Mouse (Mus musculus): Measurements from ENCODE around the gene Olfr1241. TPM values are rescaled to one million over a fixed set of nuclear protein-coding genes. Genes with fewer than 3 reads are reported as not detected.

The Olfr1241 gene
- not detected in 2 replicates for polyA plus RNA-seq (2012; rRNA removed)

- Histone ChIP-seq H3K4me1 (ENCODE audit: control insufficient read depth, insufficient read depth, insufficient read length) (no peaks in the 10 kb centered on the region), H3K27me3 (ENCODE audit: control insufficient read depth, insufficient read depth, low read length) (no peaks in the 10 kb centered on the region), H3K36me3 (ENCODE audit: control insufficient read depth, insufficient read depth, low read length) (no peaks in the 10 kb centered on the region), H3K27ac (ENCODE audit: insufficient read depth, low read length) (no peak within 1 kb of the TSS), H3K4me3 (ENCODE audit: extremely low read depth, insufficient read depth, insufficient read length) (no peak within 1 kb of the TSS)
- TF ChIP-seq POLR2A (IDR thresholded peaks at IDR 0.05; ENCODE audit: low read depth, low read length) (no peak), CTCF (IDR thresholded peaks at IDR 0.05; ENCODE audit: extremely low read depth, insufficient read depth, insufficient read length, insufficient replicate concordance) (no peak)
- DNase-seq (ENCODE audit: low read depth in 1 of 2, low spot score in 2 of 2), result no peak
Observed at GRCm38 (mm10) chr2:89487026-89487425, at the start of gene Olfr1241. Gene Olfr1241, minus strand, starts transcription at chr2:89487126.

GRCm38 (mm10) chr2:89531387-89531786 is 44.5 kb upstream of the Olfr1241 start, which contains the start of gene Olfr1243:
Gene Olfr1243, minus strand, starts transcription at chr2:89531487.
- Histone ChIP-seq H3K36me3 (ENCODE audit: control insufficient read depth, insufficient read depth, low read length) (no peaks in the 10 kb centered on the region), H3K4me1 (ENCODE audit: control insufficient read depth, insufficient read depth, insufficient read length) (no peaks in the 10 kb centered on the region), H3K27ac (ENCODE audit: insufficient read depth, low read length) (no peak within 1 kb of the TSS), H3K27me3 (ENCODE audit: control insufficient read depth, insufficient read depth, low read length) (no peaks in the 10 kb centered on the region), H3K4me3 (ENCODE audit: extremely low read depth, insufficient read depth, insufficient read length) (no peak within 1 kb of the TSS)
- TF ChIP-seq POLR2A (IDR thresholded peaks at IDR 0.05; ENCODE audit: low read depth, low read length), result no peak
- no peak for TF ChIP-seq CTCF (IDR thresholded peaks at IDR 0.05; ENCODE audit: extremely low read depth, insufficient read depth, insufficient read length, insufficient replicate concordance)
- WGBS, result 83% methylated on average over 1 of the region's 1 CpGs
- no peak for DNase-seq (ENCODE audit: low read depth in 1 of 2, low spot score in 2 of 2)

GRCm38 (mm10) chr2:89498235-89498634 is 11.3 kb upstream of the Olfr1241 start, which contains the start of gene Olfr1242:
Gene Olfr1242, minus strand, starts transcription at chr2:89498335.
- H3K27me3 ChIP-seq (ENCODE audit: control insufficient read depth, insufficient read depth, low read length), result no peaks in the 10 kb centered on the region
- H3K4me1 ChIP-seq (ENCODE audit: control insufficient read depth, insufficient read depth, insufficient read length), result no peaks in the 10 kb centered on the region
- DNase-seq (ENCODE audit: low read depth in 1 of 2, low spot score in 2 of 2), result no peak
- TF ChIP-seq POLR2A (IDR thresholded peaks at IDR 0.05; ENCODE audit: low read depth, low read length) (no peak), CTCF (IDR thresholded peaks at IDR 0.05; ENCODE audit: extremely low read depth, insufficient read depth, insufficient read length, insufficient replicate concordance) (no peak)
- no peak within 1 kb of the TSS for H3K27ac ChIP-seq (ENCODE audit: insufficient read depth, low read length)
- no peak within 1 kb of the TSS for H3K4me3 ChIP-seq (ENCODE audit: extremely low read depth, insufficient read depth, insufficient read length)
- H3K36me3 ChIP-seq (ENCODE audit: control insufficient read depth, insufficient read depth, low read length), result no peaks in the 10 kb centered on the region
- WGBS, result 76% methylated on average over 1 of the region's 1 CpGs

- 79% methylated on average over 3 of the region's 3 CpGs for WGBS
- Histone ChIP-seq H3K27me3 (ENCODE audit: control insufficient read depth, insufficient read depth, low read length) (no peaks in the 10 kb centered on the region), H3K4me1 (ENCODE audit: control insufficient read depth, insufficient read depth, insufficient read length) (no peaks in the 10 kb centered on the region)
Observed at GRCm38 (mm10) chr2:89442900-89443299, 44.0 kb downstream of the Olfr1241 start, which contains the start of gene Olfr1240. Gene Olfr1240, minus strand, starts transcription at chr2:89443000.

More at GRCm38 (mm10) chr2:89442900-89443299, 44.0 kb downstream of the Olfr1241 start, which contains the start of gene Olfr1240:
- Histone ChIP-seq H3K36me3 (ENCODE audit: control insufficient read depth, insufficient read depth, low read length) (no peaks in the 10 kb centered on the region), H3K4me3 (ENCODE audit: extremely low read depth, insufficient read depth, insufficient read length) (no peak within 1 kb of the TSS), H3K27ac (ENCODE audit: insufficient read depth, low read length) (no peak within 1 kb of the TSS)
- TF ChIP-seq POLR2A (IDR thresholded peaks at IDR 0.05; ENCODE audit: low read depth, low read length) (no peak), CTCF (IDR thresholded peaks at IDR 0.05; ENCODE audit: extremely low read depth, insufficient read depth, insufficient read length, insufficient replicate concordance) (no peak)
- DNase-seq (ENCODE audit: low read depth in 1 of 2, low spot score in 2 of 2), result no peak

Other genes with a start within 250 kb of the Olfr1241 start
- gene Olfr1228, start 233.1 kb downstream of the Olfr1241 start, polyA plus RNA-seq (2012; rRNA removed), result not detected in 2 replicates
- not detected in 2 replicates for gene Olfr1229, start 199.1 kb downstream of the Olfr1241 start, polyA plus RNA-seq (2012; rRNA removed)
- not detected in 2 replicates for gene Olfr1230, start 189.9 kb downstream of the Olfr1241 start, polyA plus RNA-seq (2012; rRNA removed)
- gene Olfr1231, start 180.1 kb downstream of the Olfr1241 start, polyA plus RNA-seq (2012; rRNA removed), result not detected in 2 replicates
- not detected in 2 replicates for gene Olfr1232, start 157.5 kb downstream of the Olfr1241 start, polyA plus RNA-seq (2012; rRNA removed)
- not detected in 2 replicates for gene Olfr1233, start 144.7 kb downstream of the Olfr1241 start, polyA plus RNA-seq (2012; rRNA removed)
- not detected in 2 replicates for gene Olfr1234, start 122.3 kb downstream of the Olfr1241 start, polyA plus RNA-seq (2012; rRNA removed)
- gene Olfr1238, start 77.5 kb downstream of the Olfr1241 start, polyA plus RNA-seq (2012; rRNA removed), result not detected in 2 replicates
- not detected in 2 replicates for gene Olfr1239, start 66.7 kb downstream of the Olfr1241 start, polyA plus RNA-seq (2012; rRNA removed)
- not detected in 2 replicates for gene Olfr1240, start 44.1 kb downstream of the Olfr1241 start, polyA plus RNA-seq (2012; rRNA removed)
- not detected in 2 replicates for gene Olfr1242, start 11.2 kb upstream of the Olfr1241 start, polyA plus RNA-seq (2012; rRNA removed)
- gene Olfr1243, start 44.4 kb upstream of the Olfr1241 start, polyA plus RNA-seq (2012; rRNA removed), result not detected in 2 replicates
- gene Olfr1245, start 91.3 kb upstream of the Olfr1241 start, polyA plus RNA-seq (2012; rRNA removed), result not detected in 2 replicates
- gene Olfr1246, start 106.0 kb upstream of the Olfr1241 start, polyA plus RNA-seq (2012; rRNA removed), result not detected in 2 replicates
- gene Olfr1247, start 127.0 kb upstream of the Olfr1241 start, polyA plus RNA-seq (2012; rRNA removed), result not detected in 2 replicates
- not detected in 2 replicates for gene Olfr1248, start 131.1 kb upstream of the Olfr1241 start, polyA plus RNA-seq (2012; rRNA removed)
- gene Olfr1249, start 147.9 kb upstream of the Olfr1241 start, polyA plus RNA-seq (2012; rRNA removed), result not detected in 2 replicates
- not detected in 2 replicates for gene Olfr1250, start 174.3 kb upstream of the Olfr1241 start, polyA plus RNA-seq (2012; rRNA removed)
- gene Olfr1251, start 184.8 kb upstream of the Olfr1241 start, polyA plus RNA-seq (2012; rRNA removed), result not detected in 2 replicates
- gene Olfr1252, start 237.9 kb upstream of the Olfr1241 start, polyA plus RNA-seq (2012; rRNA removed), result not detected in 2 replicates